Mouse (Mus musculus) midbrain, postnatal 0 days (tissue): ENCODE results near the gene Guk1. TPM values are rescaled to one million over a fixed set of nuclear protein-coding genes. Genes with fewer than 3 reads are reported as not detected.
A peak's percentile ranks its signal among the peaks of the same experiment; 100 is the strongest.

Experiments
- ATAC-seq: fragments of 200-750 bp; cut with Nextera tagmentation; 2 replicates; pipeline ENCODE4 v1.8.0; 2017; ENCODE audit warnings: moderate number of reproducible peaks, mild to moderate bottlenecking, moderate TSS enrichment, moderate library complexity; ENCODE audit not compliant: low FRiP score
- DNase-seq: peaks from one replicate; pipeline ENCODE4 v3.0.0-alpha.2; 2015; ENCODE audit warnings: low spot score
- H3K27ac ChIP-seq: fragments of 300-500 bp; sonication (generic); 2 replicates; pipeline ENCODE4 v1.5.1; 2014; ENCODE audit warnings: low read depth, mild to moderate bottlenecking, low read length, mixed read lengths
- H3K27me3 ChIP-seq: fragments of 300-500 bp; sonication (generic); 2 replicates; pipeline ENCODE4 v1.6.1; 2014; ENCODE audit warnings: low read length, control low read depth, mixed read lengths; ENCODE audit not compliant: insufficient read depth
- H3K36me3 ChIP-seq: fragments of 300-500 bp; sonication (generic); 2 replicates; pipeline ENCODE4 v1.6.1; 2014; ENCODE audit warnings: low read length, control low read depth, mixed read lengths; ENCODE audit not compliant: insufficient read depth
- H3K4me1 ChIP-seq: fragments of 300-500 bp; sonication (generic); 2 replicates; pipeline ENCODE4 v1.6.1; 2014; ENCODE audit warnings: mild to moderate bottlenecking, control low read depth, antibody characterized with exemption, low read length, mixed read lengths; ENCODE audit not compliant: insufficient read depth
- H3K4me2 ChIP-seq: fragments of 300-500 bp; sonication (generic); 2 replicates; pipeline ENCODE4 v1.6.1; 2014; ENCODE audit warnings: low read depth, mild to moderate bottlenecking, low read length, mixed read lengths; ENCODE audit not compliant: poor library complexity, severe bottlenecking
- H3K4me3 ChIP-seq: fragments of 300-500 bp; sonication (generic); 2 replicates; pipeline ENCODE4 v1.5.1; 2014; ENCODE audit warnings: low read depth, mild to moderate bottlenecking, low read length, moderate library complexity
- H3K9ac ChIP-seq: fragments of 300-500 bp; sonication (generic); replicated peaks from 2 replicates; pipeline ENCODE4 v1.6.1; 2014; ENCODE audit warnings: mild to moderate bottlenecking, low read length, moderate library complexity, mixed read lengths; ENCODE audit not compliant: poor library complexity, severe bottlenecking
- H3K9me3 ChIP-seq: fragments of 300-500 bp; sonication (generic); 2 replicates; pipeline ENCODE4 v1.6.1; 2016; ENCODE audit warnings: low read length, control low read depth
- CTCF ChIP-seq: IDR thresholded peaks from 2 replicates; pipeline ENCODE4 v1.5.1; 2016; ENCODE audit warnings: antibody characterized with exemption, mild to moderate bottlenecking
- WGBS: fragments of 180-500 bp; shearing (Covaris S2); extraction: QIAGEN DNeasy Blood & Tissue Kit; methylation state at CpG from one replicate; pipeline ENCODE4 v1.1.7; 2014; 5-methylcytosine and 5-hydroxymethylcytosine counted together
- polyA plus RNA-seq: library from polyadenylated mRNA; unstranded; fragments of >200 nt; fragmentation: Nextera tagmentation; extraction: Ambion mirVana; gene quantifications from 2 replicates; pipeline ENCODE4 v1.2.1, GENCODE M21; 2015
- total RNA-seq: library from RNA; depleted of rRNA; stranded (reverse); fragments of >200 nt; gene quantifications from 2 replicates; pipeline ENCODE4 v1.2.3, GENCODE M21; 2014

Gene Guk1
- total and polyA plus RNA-seq, 2 experiments from 2014 or later = 125 to 289 TPM

GRCm38 (mm10) chr11:59138537-59139486 is 53.2 kb downstream of the Guk1 start:
- WGBS = 70% methylated on average over 19 of the region's 19 CpGs
- H3K27me3 ChIP-seq = peaks cover 39% of the 10 kb centered on the region
- H3K4me1 ChIP-seq = 0 out of 2 replicates have a peak, but pooled peaks cover 3% of the 10 kb centered on the region
- no peaks in the 10 kb centered on the region for H3K36me3 ChIP-seq
- H3K27ac ChIP-seq = no peak overlapping the region
- H3K9ac ChIP-seq = no peak overlapping the region
- no peak for TF ChIP-seq CTCF
- no peak for ATAC-seq
- no peak overlapping the region for H3K4me3 ChIP-seq
- no peak for DNase-seq
- H3K9me3 ChIP-seq = no peaks in the 10 kb centered on the region
- no peak overlapping the region for H3K4me2 ChIP-seq

GRCm38 (mm10) chr11:59136994-59137706 is 54.9 kb downstream of the Guk1 start:
- Histone ChIP-seq H3K27ac (no peak overlapping the region), H3K36me3 (no peaks in the 10 kb centered on the region), H3K4me3 (no peak overlapping the region), H3K4me2 (no peak overlapping the region), H3K4me1 (0 out of 2 replicates have a peak, but pooled peaks cover 3% of the 10 kb centered on the region), H3K27me3 (peaks cover 53% of the 10 kb centered on the region), H3K9ac (no peak overlapping the region), H3K9me3 (no peaks in the 10 kb centered on the region)
- ATAC-seq = no peak
- 59% methylated on average over 12 of the region's 12 CpGs for WGBS
- TF ChIP-seq CTCF = no peak
- no peak for DNase-seq

- no peak for ATAC-seq
- H3K27me3 ChIP-seq = peaks cover 53% of the 10 kb centered on the region
Observed at GRCm38 (mm10) chr11:59135904-59136452, 56.0 kb downstream of the Guk1 start, which contains the start of gene Obscn. TSS of gene Obscn (minus strand) at chr11:59136402.

GRCm38 (mm10) chr11:59135051-59135820 is 56.8 kb downstream of the Guk1 start:
- WGBS = 8% methylated on average over 55 of the region's 55 CpGs
- peak overlapping the region; percentile 46; the same call in 1 of the 2 replicates for H3K9ac ChIP-seq
- TF ChIP-seq CTCF = no peak
- H3K27me3 ChIP-seq = peaks cover 53% of the 10 kb centered on the region
- H3K4me1 ChIP-seq = 0 out of 2 replicates have a peak, but pooled peaks cover 3% of the 10 kb centered on the region
- H3K4me2 ChIP-seq = peak overlapping the region; percentile 54
- ATAC-seq (0 out of 2 replicates have a peak, but pooled peaks have one; percentile 31), DNase-seq (no peak)
- no peak overlapping the region for H3K27ac ChIP-seq
- no peaks in the 10 kb centered on the region for H3K36me3 ChIP-seq
- peak overlapping the region; percentile 31 for H3K4me3 ChIP-seq
- H3K9me3 ChIP-seq = no peaks in the 10 kb centered on the region

More at GRCm38 (mm10) chr11:59135904-59136452, 56.0 kb downstream of the Guk1 start, which contains the start of gene Obscn:
- Histone ChIP-seq H3K4me2 (peak within 1 kb of the TSS; percentile 54), H3K27ac (no peak within 1 kb of the TSS), H3K9ac (peak within 1 kb of the TSS; percentile 46; the same call in 1 of the 2 replicates), H3K4me3 (peak within 1 kb of the TSS; percentile 31), H3K9me3 (no peaks in the 10 kb centered on the region), H3K4me1 (0 out of 2 replicates have a peak, but pooled peaks cover 3% of the 10 kb centered on the region), H3K36me3 (no peaks in the 10 kb centered on the region)
- TF ChIP-seq CTCF = no peak
- DNase-seq = no peak
- WGBS = 19% methylated on average over 43 of the region's 44 CpGs
